Mouse (Mus musculus): ENCODE results near the gene 5730507C01Rik. TPM values are rescaled to one million over a fixed set of nuclear protein-coding genes. Genes with fewer than 3 reads are reported as not detected.
"Not testable (repeated sequence)": the region's sequence is repeated elsewhere in the genome, so short reads cannot be mapped to it uniquely, and the experiment has no call there.

Gene 5730507C01Rik
- 4.2 and 5.9 TPM in 2 replicates for polyA plus RNA-seq (2014; fragmentation: Nextera tagmentation; extraction: Ambion mirVana)

DNA sequence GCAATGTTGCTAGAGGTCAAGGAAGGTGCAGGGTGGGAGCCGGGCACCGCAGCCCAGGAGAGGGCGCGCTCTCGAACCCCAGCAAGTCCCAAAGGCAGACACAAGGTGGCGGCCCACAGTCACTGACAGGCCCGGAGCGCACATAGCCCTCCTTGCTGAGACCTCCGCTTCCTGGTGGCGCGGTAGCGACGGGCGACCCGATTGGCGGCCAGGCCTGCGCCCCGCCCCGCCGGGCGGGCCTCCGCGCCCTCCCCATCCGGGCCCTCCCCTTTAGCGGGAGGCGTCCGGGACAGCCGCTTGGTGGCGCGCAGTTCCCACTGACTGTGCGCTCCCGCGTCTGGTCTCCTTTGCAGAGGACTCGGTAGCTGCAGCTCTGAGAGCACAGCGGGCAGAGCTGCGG lies at the start of gene 5730507C01Rik:
Gene 5730507C01Rik, plus strand, starts transcription at position 340 of the 400 bp plus-strand sequence.
- no peaks in the 10 kb centered on the region for H3K4me1 ChIP-seq (replicated peaks; ENCODE audit: control insufficient read depth, insufficient read depth, low read length)
- peak; percentile 77 for DNase-seq (ENCODE audit: low spot score)
- peak; percentile 91 for ATAC-seq (replicated peaks; ENCODE audit: low FRiP score, low TSS enrichment, low read depth)

DNA sequence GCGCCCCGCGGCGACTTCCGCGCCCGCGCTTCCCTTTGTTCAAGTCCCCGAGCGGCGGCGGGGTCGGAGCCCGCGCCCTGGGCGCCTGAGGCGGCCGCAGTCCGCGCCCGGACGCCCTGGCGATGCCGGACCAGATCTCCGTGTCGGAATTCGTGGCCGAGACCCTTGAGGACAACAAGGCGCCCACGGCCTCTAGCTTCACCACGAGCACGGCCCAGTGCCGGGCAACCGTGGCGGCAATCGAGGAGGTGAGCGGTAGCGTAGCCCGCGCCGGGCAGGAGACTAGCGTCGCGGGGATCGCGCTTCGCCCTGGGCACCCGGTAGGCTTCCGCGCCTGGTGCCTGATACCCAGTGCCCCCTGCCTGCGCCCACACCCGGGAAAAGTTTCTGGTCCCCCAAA lies 306 bp downstream of the 5730507C01Rik start:
- WGBS = 4% methylated on average over 52 of the region's 52 CpGs
- Histone ChIP-seq H3K9ac (ENCODE audit: low read length) (peak overlapping the region; percentile 59), H3K4me2 (ENCODE audit: low read length) (peak overlapping the region; percentile 46), H3K4me3 (ENCODE audit: low read depth, low read length) (peak overlapping the region; percentile 44)
- not testable (repeated sequence) for ATAC-seq (replicated peaks; ENCODE audit: low FRiP score, low TSS enrichment, low read depth); H3K36me3 ChIP-seq (ENCODE audit: control insufficient read depth, insufficient read depth, low read length); H3K27me3 ChIP-seq (replicated peaks; ENCODE audit: control insufficient read depth, insufficient read depth, low read length); H3K27ac ChIP-seq (ENCODE audit: low read depth); H3K4me1 ChIP-seq (replicated peaks; ENCODE audit: control insufficient read depth, insufficient read depth, low read length); H3K9me3 ChIP-seq (ENCODE audit: control insufficient read depth, low read length)
- DNase-seq (ENCODE audit: low spot score) = peak; percentile 56

More for the DNA sequence above, at the start of gene 5730507C01Rik:
- Histone ChIP-seq H3K27ac (ENCODE audit: low read depth) (no peak within 1 kb of the TSS), H3K4me2 (ENCODE audit: low read length) (peak within 1 kb of the TSS; percentile 46), H3K4me3 (ENCODE audit: low read depth, low read length) (peak within 1 kb of the TSS; percentile 44), H3K9me3 (ENCODE audit: control insufficient read depth, low read length) (no peaks in the 10 kb centered on the region), H3K36me3 (ENCODE audit: control insufficient read depth, insufficient read depth, low read length) (no peaks in the 10 kb centered on the region), H3K9ac (ENCODE audit: low read length) (peak within 1 kb of the TSS; percentile 59), H3K27me3 (replicated peaks; ENCODE audit: control insufficient read depth, insufficient read depth, low read length) (no peaks in the 10 kb centered on the region)
- 6% methylated on average over 26 of the region's 36 CpGs for WGBS

DNA sequence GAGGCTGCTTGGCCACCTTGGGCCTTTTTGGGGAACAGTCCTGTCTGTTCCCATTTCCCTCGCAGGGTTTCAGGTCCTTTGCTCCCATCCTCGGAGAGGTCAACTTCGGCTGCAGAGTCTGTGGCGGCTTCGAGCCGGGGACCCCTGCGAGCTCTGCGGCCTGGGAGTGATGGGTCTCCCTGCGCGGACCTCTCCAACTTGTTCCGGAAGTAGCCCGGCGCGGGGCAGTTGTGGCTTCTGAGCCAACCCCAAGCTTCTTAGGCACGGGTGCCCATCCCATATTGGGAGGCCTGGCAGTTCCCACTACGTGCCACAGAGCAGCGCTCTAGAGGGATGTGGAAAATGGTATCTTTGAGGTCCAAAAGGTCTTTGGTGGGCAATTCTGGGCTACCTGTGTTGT lies 767 bp downstream of the 5730507C01Rik start:
- not testable (repeated sequence) for ATAC-seq (replicated peaks; ENCODE audit: low FRiP score, low TSS enrichment, low read depth); H3K9me3 ChIP-seq (ENCODE audit: control insufficient read depth, low read length); H3K27ac ChIP-seq (ENCODE audit: low read depth); H3K4me1 ChIP-seq (replicated peaks; ENCODE audit: control insufficient read depth, insufficient read depth, low read length); H3K36me3 ChIP-seq (ENCODE audit: control insufficient read depth, insufficient read depth, low read length); H3K27me3 ChIP-seq (replicated peaks; ENCODE audit: control insufficient read depth, insufficient read depth, low read length)
- 11% methylated on average over 17 of the region's 17 CpGs for WGBS
- peak overlapping the region; percentile 59; the same call in 1 of the 2 replicates for H3K9ac ChIP-seq (ENCODE audit: low read length)
- H3K4me2 ChIP-seq (ENCODE audit: low read length) = peak overlapping the region; percentile 46
- DNase-seq (ENCODE audit: low spot score) = peak; percentile 61
- peak overlapping the region; percentile 44 for H3K4me3 ChIP-seq (ENCODE audit: low read depth, low read length)
